12 mouse cellular contexts compared by ENCODE assay signal in the genomic region with DNA sequence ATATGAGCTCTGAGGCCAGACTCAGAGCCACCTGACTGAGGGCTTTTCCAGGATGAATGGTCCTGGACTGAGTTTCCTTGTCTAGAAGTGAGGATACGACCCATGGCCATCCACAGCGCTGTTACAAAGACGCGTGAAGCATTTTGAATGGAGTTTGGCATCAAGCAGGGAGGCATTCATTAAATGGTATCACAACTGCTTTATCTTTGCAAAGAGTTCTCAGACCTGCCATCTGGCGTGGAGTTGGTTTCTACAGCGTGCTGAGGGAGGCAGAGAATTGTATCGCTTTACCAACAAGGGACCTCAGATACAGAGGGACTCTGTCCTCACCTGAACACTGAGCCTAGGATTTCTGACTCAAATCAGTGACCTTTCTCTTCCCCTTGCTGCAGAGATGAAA. TPM values are rescaled to one million over a fixed set of nuclear protein-coding genes. Genes with fewer than 3 reads are reported as not detected.
"Had no signal": no experiment of that assay in that cellular context is flagged by ENCODE, and none has a peak within 500 bp of the region (broad histone marks: within the 10 kb centered on the region; RNA-seq: fewer than 3 reads in every experiment).

No protein-coding gene starts in this region.

- H3K27ac ChIP-seq: intestine, embryonic 15.5 days; liver, embryonic 14.5 days; neural tube, embryonic 15.5 days had no signal

- DNase-seq: kidney, adult 18-20 months; kidney, postnatal 14 days; left cerebral cortex, postnatal 4 days; lung, adult 18-20 months; midbrain, embryonic 14.5 days; right cerebral cortex, adult 18-20 months; thymus, postnatal 36 days had no signal

- H3K36me3 ChIP-seq: intestine, embryonic 15.5 days; neural tube, embryonic 15.5 days had no signal

- H3K9ac ChIP-seq: intestine, embryonic 15.5 days; liver, embryonic 14.5 days; neural tube, embryonic 15.5 days had no signal

- H3K4me1 ChIP-seq: intestine, embryonic 15.5 days; neural tube, embryonic 15.5 days had no signal

- ATAC-seq: intestine, embryonic 15.5 days had no signal

- H3K9me3 ChIP-seq: intestine, embryonic 15.5 days; neural tube, embryonic 15.5 days had no signal

- H3K4me3 ChIP-seq: intestine, embryonic 15.5 days; myocyte; neural tube, embryonic 15.5 days had no signal

- H3K27me3 ChIP-seq: intestine, embryonic 15.5 days; neural tube, embryonic 15.5 days had no signal

- H3K4me2 ChIP-seq: intestine, embryonic 15.5 days; neural tube, embryonic 15.5 days had no signal

RNA-seq across cellular contexts. Expression of a gene that starts 51.9 kb away (rescaled TPM):
- polyA plus RNA-seq: liver, adult 2 months had no signal
